In genomic region chr15:89528201-89528850, GRCm38 (mm10) we compare ENCODE assay signal across 13 mouse cellular contexts. TPM values are rescaled to one million over a fixed set of nuclear protein-coding genes. Genes with fewer than 3 reads are reported as not detected.
"Had no signal": no experiment of that assay in that cellular context is flagged by ENCODE, and none has a peak within 500 bp of the region (broad histone marks: within the 10 kb centered on the region; RNA-seq: fewer than 3 reads in every experiment).

No protein-coding gene starts in this region.

- H3K4me2 ChIP-seq: kidney, embryonic 15.5 days; limb, embryonic 12.5 days; liver, embryonic 13.5 days; neural tube, embryonic 12.5 days had no signal

- H3K36me3 ChIP-seq: neural tube, embryonic 12.5 days had no signal

- H3K4me3 ChIP-seq: kidney, embryonic 15.5 days; limb, embryonic 12.5 days; liver, embryonic 13.5 days; neural tube, embryonic 12.5 days had no signal

- H3K9ac ChIP-seq: kidney, embryonic 15.5 days; limb, embryonic 12.5 days; liver, embryonic 13.5 days; liver, postnatal 0 days; neural tube, embryonic 12.5 days had no signal

- ATAC-seq: liver, postnatal 0 days had no signal

- H3K27ac ChIP-seq: kidney, embryonic 15.5 days; limb, embryonic 12.5 days; liver, embryonic 13.5 days; neural tube, embryonic 12.5 days; stomach, postnatal 0 days had no signal

- DNase-seq: kidney, postnatal 14 days; liver; liver, embryonic 13.5 days; liver, postnatal 0 days; midbrain, embryonic 14.5 days; thymus, postnatal 4 days had no signal

- H3K9me3 ChIP-seq: kidney, embryonic 15.5 days; limb, embryonic 12.5 days; liver, embryonic 13.5 days; neural tube, embryonic 12.5 days had no signal

RNA-seq across cellular contexts. Expression of gene Shank3, which starts 28.9 kb away (rescaled TPM):
- total RNA-seq: monocyte, adult 5-6 weeks; neutrophil, adult 5-6 weeks had no signal

RNA-seq across cellular contexts. Expression of gene Acr, which starts 39.8 kb away (rescaled TPM):
- total RNA-seq: megakaryocyte progenitor cell, adult 5-6 weeks; monocyte, adult 5-6 weeks; neutrophil, adult 5-6 weeks had no signal
- polyA plus RNA-seq: limb, embryonic 12.5 days; liver, postnatal 0 days; stomach, postnatal 0 days had no signal
